Mouse (Mus musculus) adrenal gland, postnatal 36 days (tissue): ENCODE data around the gene Phf10. TPM values are rescaled to one million over a fixed set of nuclear protein-coding genes. Genes with fewer than 3 reads are reported as not detected.
A peak's percentile ranks its signal among the peaks of the same experiment; 100 is the strongest.
"Not testable (repeated sequence)": the region's sequence is repeated elsewhere in the genome, so short reads cannot be mapped to it uniquely, and the experiment has no call there.

Experiments
- DNase-seq, 2 experiments: peaks; one replicate each; pipeline ENCODE4 v3.0.0; 2021; ENCODE audit warnings: mixed read lengths in 1 of 2
- long read RNA-seq, 2 experiments: library from polyadenylated mRNA; stranded (forward); transcript quantifications; one replicate each; pipeline ENCODE4 v2.0.0; 2021; ENCODE audit warnings: borderline sequencing depth in 2 of 2
- total RNA-seq, 2 experiments: library from RNA; stranded (reverse); gene quantifications; 2 replicates each; pipeline ENCODE4 v1.2.3; 2021

Phf10 gene
- 10 to 100 TPM; 52.5 to 74.4 TPM for total RNA-seq
- long read RNA-seq, experiment 1, transcript Phf10-201 (12 exons, 1,663 nt) = major isoform, 65 of 106 reads
- long read RNA-seq, experiment 1, partial matches to known transcripts = 12 of 106 reads
- long read RNA-seq, experiment 1, other reads (novel, unspliced or antisense) = 28 of 106 reads
- long read RNA-seq, experiment 2, transcript Phf10-201 (12 exons, 1,663 nt) = major isoform, 13 of 26 reads
- long read RNA-seq, experiment 2, partial matches to known transcripts = 4 of 26 reads
- long read RNA-seq, experiment 2, other reads (novel, unspliced or antisense) = 9 of 26 reads

DNA sequence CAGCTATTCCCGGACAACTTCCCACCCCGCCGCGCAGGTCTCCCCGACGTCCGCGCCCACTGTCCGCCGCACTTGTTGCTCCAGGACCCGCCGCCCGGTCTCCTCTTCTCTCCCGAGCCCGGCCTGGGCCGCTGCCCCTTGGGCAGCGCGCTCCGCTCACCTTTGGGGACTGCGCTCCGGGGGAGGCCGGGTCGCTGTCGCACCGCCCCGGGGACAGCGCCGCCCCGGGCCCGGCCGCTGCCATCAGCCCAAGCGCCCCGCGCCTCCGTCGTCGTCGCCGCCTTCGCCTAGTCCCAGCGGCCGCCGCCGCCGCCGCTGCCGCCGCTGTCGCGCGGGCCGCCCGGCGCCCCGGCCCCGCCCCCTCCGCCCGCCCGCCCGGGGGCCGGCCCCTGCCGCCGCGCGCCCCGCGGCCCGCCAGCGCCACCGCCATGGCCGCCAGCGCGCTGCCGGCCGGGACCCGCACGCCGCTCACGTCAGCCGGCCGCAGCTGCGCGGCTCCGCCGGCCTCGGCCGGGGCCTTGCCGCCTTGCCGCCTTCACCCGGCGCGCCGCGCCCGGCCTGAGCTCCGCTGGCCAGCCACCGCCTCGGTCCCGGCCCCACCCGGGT, at the start of gene Phf10:
Gene Phf10 (minus strand): TSS at position 323 of the 606 bp plus-strand sequence.
- DNase-seq = peak; percentile 43 to 63

DNA sequence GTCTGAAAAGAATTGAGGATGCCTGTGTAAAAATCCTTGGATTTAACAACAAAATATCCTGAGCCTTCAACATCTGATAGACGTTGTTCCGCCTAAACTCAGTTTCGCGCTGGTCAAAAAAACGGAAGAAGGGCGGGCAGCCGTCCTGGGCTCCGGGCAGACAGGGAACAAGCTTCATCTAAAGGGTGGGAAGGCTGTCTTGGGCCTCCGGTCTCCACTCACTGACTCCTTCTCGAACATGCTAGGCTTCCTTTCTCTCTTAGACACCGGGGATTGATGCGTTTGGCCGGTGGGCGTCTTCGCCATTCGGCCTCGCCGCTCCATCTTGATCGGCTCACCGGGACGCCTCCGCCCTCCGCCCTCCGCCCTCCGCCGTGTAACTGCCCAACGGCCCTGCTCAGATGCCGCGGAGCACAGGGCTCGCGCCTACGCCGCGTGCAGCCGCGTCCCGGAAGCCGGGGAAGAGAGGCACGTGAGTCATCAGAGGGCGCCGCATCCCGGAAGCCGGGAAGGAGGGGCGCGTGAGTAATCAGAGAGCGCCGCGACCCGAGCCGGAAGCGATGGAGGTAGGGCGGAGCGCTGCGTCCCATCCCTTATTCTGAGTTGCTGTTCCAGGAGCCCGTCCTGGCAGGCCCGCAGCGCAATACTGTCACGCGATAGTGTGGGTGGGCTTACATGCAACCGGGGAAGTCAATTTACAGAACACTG, 48.8 kb upstream of the Phf10 start, which contains the start of gene Gm3435:
Gene Gm3435 (plus strand): TSS at position 471 of the 708 bp plus-strand sequence.
- not testable (repeated sequence) for DNase-seq

DNA sequence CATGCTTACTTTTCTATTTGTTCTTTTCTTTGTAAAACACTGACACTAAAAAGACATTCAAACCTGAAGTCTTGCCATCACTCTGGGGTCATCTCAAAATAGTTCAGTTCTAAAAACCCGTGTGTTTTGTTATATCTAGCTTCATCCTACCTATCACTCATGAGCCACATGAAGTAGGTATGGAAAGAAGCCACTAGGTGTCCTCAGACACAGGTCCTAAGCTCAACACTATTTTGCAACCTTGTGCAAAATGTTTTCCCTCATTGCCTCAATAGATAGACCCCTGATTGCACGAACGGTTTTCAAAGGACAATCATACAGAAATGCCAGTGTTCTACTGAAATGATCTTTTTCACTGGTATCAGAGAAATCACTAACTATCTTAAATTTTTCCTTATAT, 48.0 kb upstream of the Phf10 start:
- not testable (repeated sequence) for DNase-seq

DNA sequence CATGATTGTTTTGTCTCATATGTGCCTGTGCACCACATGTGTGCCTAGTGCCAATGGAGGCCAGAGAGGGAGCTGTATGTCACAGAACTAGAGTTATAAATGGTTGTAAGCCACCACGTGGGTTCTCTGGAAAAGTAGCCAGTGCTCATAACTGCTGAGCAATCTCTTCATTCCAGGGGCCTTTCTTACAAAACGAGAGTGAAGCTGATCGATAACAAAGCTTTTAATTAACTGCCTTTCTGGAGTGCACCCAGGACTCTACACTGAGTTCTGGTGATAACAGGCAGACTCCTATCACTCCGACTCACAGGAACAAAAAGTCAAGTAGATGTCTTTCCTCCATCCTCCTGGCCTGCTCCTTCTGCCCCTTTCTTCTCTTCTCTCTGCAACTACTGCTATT, 39.0 kb upstream of the Phf10 start:
- not testable (repeated sequence) for DNase-seq

DNA sequence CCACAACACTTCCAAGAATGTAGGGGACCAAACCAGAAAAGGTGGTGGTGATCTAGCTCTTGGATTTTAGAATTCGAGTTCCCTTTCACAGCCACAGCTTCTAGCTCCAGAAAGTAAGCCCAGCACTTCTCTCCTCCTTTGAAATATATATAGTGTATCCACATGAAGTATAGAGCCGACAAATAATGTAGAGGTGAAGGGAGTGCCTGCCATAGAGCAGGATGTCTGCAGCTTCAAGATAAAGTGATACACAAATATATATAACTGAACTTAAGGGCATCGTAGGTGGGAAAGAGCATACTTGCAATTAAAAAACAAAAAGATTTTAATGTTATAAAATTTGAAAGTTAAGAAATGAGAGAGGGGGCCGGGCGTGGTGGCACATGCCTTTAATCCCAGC, 33.1 kb upstream of the Phf10 start:
- DNase-seq = not testable (repeated sequence)

DNA sequence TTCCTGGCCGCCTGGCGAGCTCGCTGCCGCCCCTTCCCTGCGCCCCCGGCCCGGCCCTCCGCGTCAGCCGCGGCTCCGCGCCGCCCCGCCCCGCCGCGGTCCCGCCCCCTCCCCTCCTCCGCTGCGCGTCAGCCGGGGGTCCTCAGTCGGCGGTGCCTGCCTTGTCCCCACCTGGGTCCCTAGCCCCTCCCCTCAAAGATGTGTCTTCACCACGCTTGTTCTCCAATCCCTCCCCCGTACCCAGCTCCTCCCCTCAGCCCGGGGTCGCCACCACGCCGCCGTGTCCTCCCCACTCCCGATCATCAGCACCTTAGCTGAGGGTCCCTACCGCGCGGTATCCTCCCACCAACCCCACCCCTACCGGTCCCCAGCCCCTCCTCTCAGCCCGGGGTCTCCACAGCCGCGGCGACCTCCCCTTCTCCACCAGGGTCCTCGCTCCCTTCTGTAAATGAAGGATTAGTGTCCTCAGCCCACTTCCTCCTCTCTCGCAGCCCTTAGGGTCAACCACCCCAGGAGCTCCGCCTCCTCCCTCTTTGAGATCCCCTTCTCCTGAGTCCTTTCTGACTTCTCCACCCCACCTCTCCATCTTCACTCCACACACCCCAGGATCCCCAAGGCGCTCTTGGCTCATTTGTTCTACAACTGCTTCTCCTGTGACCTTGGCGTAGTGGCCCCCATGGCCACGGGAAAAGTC, 32.2 kb upstream of the Phf10 start:
- DNase-seq = not testable (repeated sequence)

DNA sequence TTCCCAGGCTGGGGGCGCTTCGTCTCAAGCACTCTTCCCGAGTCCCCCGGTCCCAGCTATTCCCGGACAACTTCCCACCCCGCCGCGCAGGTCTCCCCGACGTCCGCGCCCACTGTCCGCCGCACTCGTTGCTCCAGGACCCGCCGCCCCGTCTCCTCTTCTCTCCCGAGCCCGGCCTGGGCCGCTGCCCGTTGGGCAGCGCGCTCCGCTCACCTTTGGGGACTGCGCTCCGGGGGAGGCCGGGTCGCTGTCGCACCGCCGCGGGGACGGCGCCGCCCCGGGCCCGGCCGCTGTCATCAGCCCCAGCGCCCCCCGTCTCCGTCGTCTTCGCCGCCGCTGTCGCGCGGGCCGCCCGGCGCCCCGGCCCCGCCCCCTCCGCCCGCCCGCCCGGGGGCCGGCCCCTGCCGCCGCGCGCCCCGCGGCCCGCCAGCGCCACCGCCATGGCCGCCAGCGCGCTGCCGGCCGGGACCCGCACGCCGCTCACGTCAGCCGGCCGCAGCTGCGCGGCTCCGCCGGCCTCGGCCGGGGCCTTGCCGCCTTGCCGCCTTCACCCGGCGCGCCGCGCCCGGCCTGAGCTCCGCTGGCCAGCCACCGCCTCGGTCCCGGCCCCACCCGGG, 31.6 kb upstream of the Phf10 start:
- not testable (repeated sequence) for DNase-seq

DNA sequence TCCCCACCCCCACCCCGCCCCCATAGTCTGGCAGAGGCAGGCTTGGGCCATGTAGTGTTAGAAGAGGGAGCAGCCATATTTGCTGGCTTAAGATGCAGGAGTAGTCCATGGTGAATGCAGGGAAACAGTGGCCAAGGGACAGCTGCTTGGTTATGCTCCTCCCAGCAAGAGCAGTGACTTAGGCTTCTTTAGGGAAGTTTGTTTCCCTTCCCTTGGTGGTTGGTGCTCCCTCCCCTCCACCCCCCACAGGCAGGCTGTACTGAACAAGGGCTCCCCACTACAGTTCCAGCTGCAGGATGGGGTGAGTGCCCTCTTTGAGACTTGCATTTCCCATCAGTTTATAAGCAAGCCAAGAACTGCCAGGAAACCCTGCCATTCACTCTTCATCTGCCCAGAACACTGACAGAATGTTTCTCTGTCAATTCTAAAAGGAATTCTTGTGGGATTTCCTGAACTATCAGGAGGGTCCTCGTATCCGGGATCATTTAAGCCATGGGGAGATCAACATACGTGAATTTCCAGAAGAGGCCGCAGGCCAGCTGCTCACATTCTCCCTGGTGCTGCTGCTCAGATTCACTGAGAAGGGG, 29.1 kb upstream of the Phf10 start:
- DNase-seq = not testable (repeated sequence)

DNA sequence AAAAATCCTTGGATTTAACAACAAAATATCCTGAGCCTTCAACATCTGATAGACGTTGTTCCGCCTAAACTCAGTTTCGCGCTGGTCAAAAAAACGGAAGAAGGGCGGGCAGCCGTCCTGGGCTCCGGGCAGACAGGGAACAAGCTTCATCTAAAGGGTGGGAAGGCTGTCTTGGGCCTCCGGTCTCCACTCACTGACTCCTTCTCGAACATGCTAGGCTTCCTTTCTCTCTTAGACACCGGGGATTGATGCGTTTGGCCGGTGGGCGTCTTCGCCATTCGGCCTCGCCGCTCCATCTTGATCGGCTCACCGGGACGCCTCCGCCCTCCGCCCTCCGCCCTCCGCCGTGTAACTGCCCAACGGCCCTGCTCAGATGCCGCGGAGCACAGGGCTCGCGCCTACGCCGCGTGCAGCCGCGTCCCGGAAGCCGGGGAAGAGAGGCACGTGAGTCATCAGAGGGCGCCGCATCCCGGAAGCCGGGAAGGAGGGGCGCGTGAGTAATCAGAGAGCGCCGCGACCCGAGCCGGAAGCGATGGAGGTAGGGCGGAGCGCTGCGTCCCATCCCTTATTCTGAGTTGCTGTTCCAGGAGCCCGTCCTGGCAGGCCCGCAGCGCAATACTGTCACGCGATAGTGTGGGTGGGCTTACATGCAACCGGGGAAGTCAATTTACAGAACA, 17.4 kb upstream of the Phf10 start, which contains the start of the genes 9030025P20Rik and Gm3417:
Gene 9030025P20Rik (plus strand): TSS at position 107 of the 677 bp plus-strand sequence.
Gene Gm3417 (minus strand): TSS at position 429 of the 677 bp plus-strand sequence.
- DNase-seq = not testable (repeated sequence)

DNA sequence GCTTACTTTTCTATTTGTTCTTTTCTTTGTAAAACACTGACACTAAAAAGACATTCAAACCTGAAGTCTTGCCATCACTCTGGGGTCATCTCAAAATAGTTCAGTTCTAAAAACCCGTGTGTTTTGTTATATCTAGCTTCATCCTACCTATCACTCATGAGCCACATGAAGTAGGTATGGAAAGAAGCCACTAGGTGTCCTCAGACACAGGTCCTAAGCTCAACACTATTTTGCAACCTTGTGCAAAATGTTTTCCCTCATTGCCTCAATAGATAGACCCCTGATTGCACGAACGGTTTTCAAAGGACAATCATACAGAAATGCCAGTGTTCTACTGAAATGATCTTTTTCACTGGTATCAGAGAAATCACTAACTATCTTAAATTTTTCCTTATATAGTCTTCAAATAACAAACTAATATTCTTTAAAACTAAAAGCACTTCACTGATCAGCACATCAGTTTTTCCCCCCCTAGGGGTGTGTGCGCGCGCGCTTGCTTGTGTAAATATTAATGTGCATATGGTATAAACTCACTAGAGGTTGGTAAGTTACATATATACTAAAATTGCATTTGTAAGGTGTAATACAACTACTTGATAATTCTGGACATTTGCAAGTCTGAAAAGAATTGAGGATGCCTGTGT, 16.8 kb upstream of the Phf10 start:
- DNase-seq = not testable (repeated sequence)

DNA sequence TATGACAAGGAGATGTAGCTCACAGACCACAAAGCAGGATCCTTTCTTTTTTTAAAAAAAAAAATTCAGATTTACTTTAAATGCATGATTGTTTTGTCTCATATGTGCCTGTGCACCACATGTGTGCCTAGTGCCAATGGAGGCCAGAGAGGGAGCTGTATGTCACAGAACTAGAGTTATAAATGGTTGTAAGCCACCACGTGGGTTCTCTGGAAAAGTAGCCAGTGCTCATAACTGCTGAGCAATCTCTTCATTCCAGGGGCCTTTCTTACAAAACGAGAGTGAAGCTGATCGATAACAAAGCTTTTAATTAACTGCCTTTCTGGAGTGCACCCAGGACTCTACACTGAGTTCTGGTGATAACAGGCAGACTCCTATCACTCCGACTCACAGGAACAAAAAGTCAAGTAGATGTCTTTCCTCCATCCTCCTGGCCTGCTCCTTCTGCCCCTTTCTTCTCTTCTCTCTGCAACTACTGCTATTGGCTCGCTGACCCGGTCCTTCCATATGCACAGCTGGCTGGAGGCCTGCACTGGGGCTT, 7.4 kb upstream of the Phf10 start:
- not testable (repeated sequence) for DNase-seq

DNA sequence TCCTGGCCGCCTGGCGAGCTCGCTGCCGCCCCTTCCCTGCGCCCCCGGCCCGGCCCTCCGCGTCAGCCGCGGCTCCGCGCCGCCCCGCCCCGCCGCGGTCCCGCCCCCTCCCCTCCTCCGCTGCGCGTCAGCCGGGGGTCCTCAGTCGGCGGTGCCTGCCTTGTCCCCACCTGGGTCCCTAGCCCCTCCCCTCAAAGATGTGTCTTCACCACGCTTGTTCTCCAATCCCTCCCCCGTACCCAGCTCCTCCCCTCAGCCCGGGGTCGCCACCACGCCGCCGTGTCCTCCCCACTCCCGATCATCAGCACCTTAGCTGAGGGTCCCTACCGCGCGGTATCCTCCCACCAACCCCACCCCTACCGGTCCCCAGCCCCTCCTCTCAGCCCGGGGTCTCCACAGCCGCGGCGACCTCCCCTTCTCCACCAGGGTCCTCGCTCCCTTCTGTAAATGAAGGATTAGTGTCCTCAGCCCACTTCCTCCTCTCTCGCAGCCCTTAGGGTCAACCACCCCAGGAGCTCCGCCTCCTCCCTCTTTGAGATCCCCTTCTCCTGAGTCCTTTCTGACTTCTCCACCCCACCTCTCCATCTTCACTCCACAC, 583 bp upstream of the Phf10 start:
- not testable (repeated sequence) for DNase-seq

DNA sequence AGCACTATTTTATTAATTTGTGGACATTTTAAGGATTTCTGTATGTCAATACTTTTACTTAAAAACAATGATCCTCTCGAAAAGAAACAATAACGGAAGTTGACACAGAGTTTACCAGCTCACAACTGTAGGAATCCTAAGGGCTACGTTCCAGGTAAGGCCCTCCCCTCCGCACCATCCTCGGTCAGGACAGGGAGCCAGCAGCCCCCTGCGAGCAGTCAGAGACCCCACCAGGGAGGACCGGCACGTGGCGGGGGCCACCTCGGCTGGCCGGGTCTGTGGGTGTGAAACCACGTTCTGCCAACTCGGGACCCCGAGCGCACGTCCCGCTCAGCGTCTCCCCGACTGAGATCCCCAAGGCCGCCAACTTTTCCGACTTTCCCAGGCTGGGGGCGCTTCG, 553 bp downstream of the Phf10 start:
- DNase-seq = peak in 1 of 2 experiments; percentile 36

DNA sequence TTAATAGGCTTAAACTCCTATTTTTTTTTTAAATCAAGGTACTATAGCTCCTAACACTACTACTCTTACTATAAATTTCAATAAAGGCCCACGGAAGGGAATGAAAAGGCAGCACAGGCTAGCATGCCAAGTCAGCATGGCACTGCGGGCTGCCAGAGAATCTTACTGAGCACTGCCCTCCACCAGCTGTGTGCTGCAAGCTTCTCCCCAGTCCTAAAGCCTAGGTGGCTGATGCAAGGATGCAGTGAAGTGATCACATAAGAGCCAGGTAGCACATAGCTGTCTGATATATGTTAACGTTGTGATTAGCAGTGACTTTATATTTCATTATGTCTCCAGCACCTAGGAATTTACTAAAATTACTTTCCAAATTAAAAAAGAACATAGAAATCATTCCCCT, 1.1 kb downstream of the Phf10 start:
- DNase-seq = peak in 1 of 2 experiments; percentile 7

DNA sequence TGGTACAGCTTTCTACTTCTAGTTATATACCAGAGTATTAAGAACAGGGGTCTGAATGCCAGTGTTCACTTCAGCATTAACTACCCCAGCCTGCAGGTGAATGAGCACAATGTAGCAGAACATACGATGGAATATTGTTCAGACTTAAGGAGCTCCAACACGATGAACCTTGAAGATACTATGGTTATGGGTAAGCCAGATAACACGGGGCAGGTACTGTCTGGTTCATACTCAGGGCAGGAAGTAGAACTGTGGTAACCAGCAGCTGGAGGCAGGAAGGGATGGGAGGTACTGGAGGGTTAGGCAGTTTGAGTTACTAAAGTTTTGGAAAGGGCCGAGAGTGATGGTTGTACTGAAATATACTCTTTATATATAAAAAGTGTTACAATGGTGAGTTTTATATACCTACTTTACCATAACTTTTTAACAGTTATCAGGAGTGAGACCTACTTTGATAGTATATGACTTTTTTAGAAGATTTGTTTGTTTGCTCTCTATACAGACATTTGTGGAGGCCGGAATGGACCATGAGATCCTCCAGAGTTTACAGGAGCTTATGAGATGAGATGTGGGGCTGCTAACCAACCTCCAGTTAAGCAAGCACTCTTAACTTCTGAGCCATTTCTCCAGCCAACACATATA, 2.3 kb downstream of the Phf10 start:
- DNase-seq = no peak

DNA sequence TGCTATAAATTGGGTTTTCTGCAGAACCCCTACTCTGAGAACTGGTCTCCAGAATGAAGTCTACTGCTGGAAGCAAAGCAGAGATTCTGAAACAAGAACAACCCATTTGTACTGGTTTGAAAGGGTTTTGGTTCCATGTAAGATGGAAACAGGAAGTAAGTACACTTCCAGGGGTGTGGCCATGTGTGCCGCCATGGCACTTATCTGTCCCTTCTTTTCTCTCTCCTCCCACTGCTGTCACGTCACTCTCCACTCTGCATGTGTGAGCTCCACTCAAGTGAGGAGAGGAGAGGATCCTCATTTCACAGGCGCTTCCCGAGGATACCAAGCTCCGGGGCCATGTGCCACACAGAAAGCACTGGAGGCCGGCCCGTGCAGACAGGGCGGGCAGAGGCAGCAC, 7.6 kb downstream of the Phf10 start:
- DNase-seq = no peak

DNA sequence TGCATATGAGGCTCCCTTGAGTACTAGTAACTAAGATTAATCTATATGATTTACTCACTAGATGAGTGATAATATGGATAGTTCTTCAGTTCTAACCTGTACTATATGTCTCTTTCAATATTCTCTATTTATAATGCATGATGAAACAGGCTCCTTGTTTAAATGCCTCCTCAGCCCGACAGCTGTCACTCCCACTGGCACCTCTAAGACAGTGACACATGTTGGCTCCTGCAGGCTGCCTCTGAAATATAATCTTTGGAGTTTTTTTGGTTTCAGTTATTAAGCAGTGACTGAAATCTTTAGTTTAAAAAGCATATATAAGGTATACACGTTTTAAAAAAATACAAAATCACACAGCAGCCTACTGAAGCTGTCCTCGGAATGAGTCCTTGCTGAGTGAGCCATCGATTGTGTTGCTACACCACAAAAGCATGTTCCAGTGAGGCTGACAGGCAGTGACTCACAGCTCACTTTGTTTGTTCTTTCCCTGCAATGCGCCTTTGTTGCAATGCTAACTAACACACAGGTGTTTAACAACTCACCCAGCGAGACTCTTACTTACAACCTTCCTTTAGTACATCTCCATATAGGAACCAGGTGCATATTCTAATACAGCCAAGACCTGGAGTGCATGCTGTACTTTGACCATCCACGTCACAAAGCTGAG, 11.8 kb downstream of the Phf10 start:
- DNase-seq = peak; percentile 33 to 39

DNA sequence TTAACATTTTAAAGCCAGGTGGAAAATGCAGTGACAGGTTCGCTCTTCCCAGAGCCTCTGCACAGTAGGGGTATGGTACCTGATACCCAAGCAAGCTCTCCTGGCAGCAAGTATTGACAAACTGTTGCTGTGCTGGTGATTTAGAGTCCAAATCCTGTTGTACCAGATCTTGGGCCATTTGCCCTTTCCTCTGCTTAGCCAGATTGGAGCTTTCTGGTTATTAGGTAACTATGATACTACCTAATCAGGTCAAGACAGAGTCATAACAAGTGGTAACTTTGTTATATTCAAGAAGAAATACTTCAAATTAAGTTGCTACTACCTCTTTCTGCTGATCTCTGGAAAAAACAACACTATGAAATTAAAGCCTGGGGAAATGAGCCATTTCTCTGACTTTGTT, 16.5 kb downstream of the Phf10 start:
- DNase-seq = no peak

DNA sequence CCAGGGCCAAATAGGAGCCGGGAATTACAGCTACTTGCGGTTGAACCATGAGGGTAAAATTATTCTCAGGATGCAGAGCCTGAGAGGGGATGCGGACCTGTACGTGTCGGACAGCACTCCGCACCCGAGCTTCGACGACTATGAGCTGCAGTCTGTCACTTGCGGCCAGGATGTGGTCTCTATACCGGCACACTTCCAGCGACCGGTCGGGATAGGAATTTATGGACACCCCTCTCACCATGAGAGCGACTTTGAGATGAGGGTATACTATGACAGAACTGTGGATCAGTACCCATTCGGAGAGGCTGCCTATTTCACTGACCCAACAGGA, 17.4 kb downstream of the Phf10 start:
- DNase-seq = no peak
